Mouse (Mus musculus) lung, postnatal 0 days (tissue): ENCODE measurements around the gene Clec4n.

Experiments
- CTCF ChIP-seq: IDR thresholded peaks from 2 replicates; pipeline ENCODE4 v1.5.1; 2016; ENCODE audit warnings: antibody characterized with exemption, mild to moderate bottlenecking
- EP300 ChIP-seq: IDR thresholded peaks from 2 replicates; pipeline ENCODE4 v1.6.1; 2016; ENCODE audit warnings: antibody characterized with exemption, mild to moderate bottlenecking, control low read depth

GRCm38 (mm10) chr6:123229644-123230043, at the start of gene Clec4n:
- TF ChIP-seq CTCF (no peak), EP300 (no peak)
